Mouse (Mus musculus) urinary bladder, postnatal 36 days (tissue): Measurements from ENCODE around the gene Krtap7-1.

ENCODE experiments used
- DNase-seq, 2 experiments: peaks; one replicate each; pipeline ENCODE4 v3.0.0; 2022; ENCODE audit warnings: low spot score in 2 of 2, mixed read lengths in 1 of 2

Gene Krtap7-1

DNA sequence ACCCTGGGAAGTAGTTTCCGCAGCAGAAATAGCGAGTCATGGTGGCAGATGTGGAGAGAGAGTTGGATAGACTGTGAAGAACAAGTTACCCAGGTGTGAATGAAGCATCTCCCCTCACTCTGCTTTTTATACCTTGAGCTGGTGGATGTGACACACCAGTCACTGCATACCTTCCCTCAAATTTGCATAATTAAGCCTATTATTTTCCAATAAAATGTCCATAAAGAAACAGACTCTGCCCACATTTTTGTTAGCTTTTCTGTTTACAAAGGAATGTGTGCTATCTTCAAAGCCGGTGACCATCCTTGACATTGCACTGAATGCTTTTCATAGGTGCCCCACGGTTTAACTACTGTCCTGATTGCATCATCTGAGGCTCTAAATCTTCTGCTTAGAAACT, at the start of gene Krtap7-1:
Krtap7-1 (minus strand) TSS at position 101 of the 400 bp plus-strand sequence.
- DNase-seq = no peak

- no peak for DNase-seq
These were observed 42.2 kb upstream of the Krtap7-1 start for GRCm38 (mm10) chr16:89550298-89550697.

GRCm38 (mm10) chr16:89538031-89538484, 29.9 kb upstream of the Krtap7-1 start:
- no peak for DNase-seq

DNA sequence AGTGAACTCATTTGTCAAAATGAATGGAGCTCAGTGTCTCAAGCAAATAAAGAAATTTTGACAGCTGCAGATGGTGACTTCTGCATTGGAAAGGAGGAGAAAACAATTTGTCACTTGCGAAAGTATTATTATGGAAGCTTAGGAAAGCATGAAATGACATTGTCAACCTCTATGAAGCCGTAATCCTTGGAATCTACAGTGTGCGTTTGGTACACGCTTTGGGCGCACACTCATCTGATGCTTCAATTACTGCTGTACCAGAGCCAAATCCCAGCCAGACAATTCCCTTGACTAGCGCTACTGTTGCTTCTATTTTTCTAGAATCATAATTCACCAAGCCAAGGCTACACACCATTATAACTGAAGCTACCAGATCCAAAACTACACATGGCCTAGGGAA, 29.2 kb upstream of the Krtap7-1 start:
- no peak for DNase-seq

GRCm38 (mm10) chr16:89530547-89530946, 22.4 kb upstream of the Krtap7-1 start:
- DNase-seq = no peak

DNA sequence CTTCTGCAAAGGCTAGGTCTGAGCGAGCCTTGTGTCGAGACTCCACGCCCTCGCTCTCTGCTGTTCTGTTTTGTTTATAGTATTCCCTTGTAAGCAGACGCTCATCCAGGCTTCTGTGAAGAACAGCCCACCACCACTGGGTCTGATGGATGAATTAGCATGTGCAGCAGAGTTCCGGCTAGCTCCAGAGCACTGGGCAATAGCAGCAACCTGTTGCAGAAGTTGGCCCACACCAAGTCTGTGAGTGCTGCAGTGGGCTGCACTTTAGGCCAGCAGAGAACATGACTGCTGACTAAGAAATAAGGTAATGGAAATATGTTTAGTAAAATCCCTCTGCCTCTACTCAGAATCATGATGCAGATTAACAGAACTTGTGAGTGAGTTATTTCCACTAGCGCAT, 21.7 kb upstream of the Krtap7-1 start:
- no peak for DNase-seq

- no peak for DNase-seq
These were observed 20.3 kb upstream of the Krtap7-1 start for GRCm38 (mm10) chr16:89528380-89528779.

- no peak for DNase-seq
These were observed 12.9 kb upstream of the Krtap7-1 start for GRCm38 (mm10) chr16:89520996-89521395.

GRCm38 (mm10) chr16:89520555-89520954, 12.4 kb upstream of the Krtap7-1 start:
- no peak for DNase-seq

DNA sequence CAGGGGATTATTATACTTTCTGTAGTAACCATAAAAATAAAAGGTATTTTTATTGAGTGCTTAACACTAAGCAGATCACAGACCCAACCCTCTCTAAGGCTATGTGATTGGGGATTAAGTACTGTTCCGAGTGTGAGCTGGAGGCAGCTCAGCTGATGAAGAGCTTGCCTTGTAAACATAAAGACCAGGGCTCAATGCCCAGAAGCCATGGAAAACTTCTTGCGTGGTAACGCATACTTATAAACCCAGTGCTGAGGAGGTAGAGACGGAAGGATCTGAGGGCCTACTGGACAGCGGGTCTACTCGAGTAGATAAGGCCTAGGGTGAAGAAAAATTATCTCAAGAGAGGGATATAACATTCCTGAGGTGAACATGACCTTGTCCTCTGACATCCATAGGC, 12.0 kb upstream of the Krtap7-1 start:
- DNase-seq = no peak

DNA sequence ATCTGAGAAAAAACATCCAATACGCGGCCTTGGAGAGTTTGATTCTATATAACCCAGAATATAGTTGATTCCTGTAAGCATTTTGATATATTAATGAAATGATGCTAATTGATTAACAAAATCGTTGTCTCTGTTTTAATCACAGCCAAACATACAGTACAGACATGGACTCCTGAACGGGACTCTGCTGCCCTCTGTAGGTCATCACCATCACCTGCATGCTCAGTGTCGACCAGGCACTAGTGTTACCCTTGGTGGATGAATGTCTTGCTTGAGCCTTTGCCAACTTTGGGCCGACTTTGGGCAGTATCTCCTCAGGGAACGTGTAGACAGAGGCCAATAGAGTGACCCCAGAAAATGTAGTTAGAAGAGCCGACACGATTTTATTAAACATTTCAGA, 9.5 kb upstream of the Krtap7-1 start:
- peak; percentile 7 to 14 for DNase-seq

DNA sequence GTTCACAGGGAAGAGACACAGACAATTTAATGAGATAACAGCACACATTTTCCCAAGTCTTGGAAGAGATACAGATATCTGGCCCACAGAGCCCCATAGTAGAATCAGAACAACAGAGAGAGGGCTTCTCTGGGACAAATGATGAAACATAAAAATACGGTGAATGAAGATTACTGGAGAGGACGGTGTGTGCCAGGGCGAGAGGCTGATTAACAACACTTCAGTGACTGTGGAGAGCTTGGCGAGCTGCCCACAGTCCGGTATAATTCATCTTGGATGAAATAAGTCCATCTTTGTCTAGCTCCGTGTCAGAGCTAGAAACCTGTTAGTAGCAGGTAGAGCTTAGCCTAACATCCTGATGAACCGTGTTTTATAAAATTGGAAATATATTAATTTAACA, 5.3 kb upstream of the Krtap7-1 start:
- DNase-seq = no peak

- no peak for DNase-seq
These were observed 4.6 kb downstream of the Krtap7-1 start for GRCm38 (mm10) chr16:89503571-89503970.

DNA sequence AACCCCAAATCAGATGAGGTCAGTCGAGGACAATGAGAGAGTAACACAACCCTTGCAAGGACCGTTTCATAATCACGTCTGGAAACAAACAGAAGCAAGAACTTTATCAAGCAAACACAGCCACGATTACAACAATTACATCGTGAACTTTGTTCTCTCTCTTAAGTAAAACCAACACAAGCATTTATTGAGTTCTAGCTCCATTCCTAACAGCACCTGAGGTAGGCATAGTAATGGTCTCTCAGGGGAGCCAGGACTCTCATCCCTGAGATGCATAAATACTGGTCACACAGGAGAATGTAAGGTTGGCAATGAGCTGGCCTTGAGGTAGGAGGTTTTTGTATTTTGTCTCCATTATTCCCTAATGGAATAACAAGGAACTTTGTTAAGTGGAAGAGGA, 6.3 kb downstream of the Krtap7-1 start:
- no peak for DNase-seq

DNA sequence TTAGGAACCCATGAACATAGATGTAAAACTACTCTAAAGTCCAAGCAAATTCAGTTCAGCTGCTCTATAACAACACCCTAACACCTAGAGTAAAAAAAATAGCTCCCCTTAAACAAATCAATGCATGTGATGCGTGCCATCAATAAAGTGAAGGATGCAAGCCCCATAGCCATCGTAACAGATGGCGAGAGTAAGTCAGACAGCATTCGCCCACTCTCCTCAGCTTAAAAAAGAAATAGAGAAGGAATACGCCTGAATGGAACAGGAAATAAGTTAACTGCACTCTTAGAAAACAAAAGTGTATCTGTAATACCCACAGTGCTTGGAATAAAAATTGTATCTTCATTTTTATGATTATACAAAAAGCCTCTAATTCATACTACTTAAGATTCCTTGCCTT, 11.1 kb downstream of the Krtap7-1 start:
- DNase-seq = no peak

- DNase-seq = no peak
These were observed 12.5 kb downstream of the Krtap7-1 start for GRCm38 (mm10) chr16:89495394-89496153.

GRCm38 (mm10) chr16:89487852-89488251, 20.3 kb downstream of the Krtap7-1 start, which contains the start of gene Krtap8-1:
Gene Krtap8-1 (minus strand): TSS chr16:89487952.
- no peak for DNase-seq

- DNase-seq = no peak
These were observed 30.3 kb downstream of the Krtap7-1 start for GRCm38 (mm10) chr16:89477679-89478314.

GRCm38 (mm10) chr16:89461189-89461588, 46.9 kb downstream of the Krtap7-1 start:
- DNase-seq = no peak
